Mouse (Mus musculus) frontal cortex, adult 2 months (tissue): Measurements from ENCODE around the gene Ppt2. TPM values are rescaled to one million over a fixed set of nuclear protein-coding genes. Genes with fewer than 3 reads are reported as not detected.

Experiments
- DNase-seq, 2 experiments: peaks; one replicate each; pipeline ENCODE4 v3.0.0; 2022; ENCODE audit warnings: low spot score in 1 of 2; ENCODE audit errors: extremely low spot score in 1 of 2
- polyA plus RNA-seq: library from polyadenylated mRNA; depleted of rRNA; stranded (reverse); fragments of >200 nt; gene quantifications from 2 replicates; pipeline ENCODE4 v1.2.3, GENCODE M21; 2012

The Ppt2 gene
- polyA plus RNA-seq, 1 experiment = 43.0 TPM

DNA sequence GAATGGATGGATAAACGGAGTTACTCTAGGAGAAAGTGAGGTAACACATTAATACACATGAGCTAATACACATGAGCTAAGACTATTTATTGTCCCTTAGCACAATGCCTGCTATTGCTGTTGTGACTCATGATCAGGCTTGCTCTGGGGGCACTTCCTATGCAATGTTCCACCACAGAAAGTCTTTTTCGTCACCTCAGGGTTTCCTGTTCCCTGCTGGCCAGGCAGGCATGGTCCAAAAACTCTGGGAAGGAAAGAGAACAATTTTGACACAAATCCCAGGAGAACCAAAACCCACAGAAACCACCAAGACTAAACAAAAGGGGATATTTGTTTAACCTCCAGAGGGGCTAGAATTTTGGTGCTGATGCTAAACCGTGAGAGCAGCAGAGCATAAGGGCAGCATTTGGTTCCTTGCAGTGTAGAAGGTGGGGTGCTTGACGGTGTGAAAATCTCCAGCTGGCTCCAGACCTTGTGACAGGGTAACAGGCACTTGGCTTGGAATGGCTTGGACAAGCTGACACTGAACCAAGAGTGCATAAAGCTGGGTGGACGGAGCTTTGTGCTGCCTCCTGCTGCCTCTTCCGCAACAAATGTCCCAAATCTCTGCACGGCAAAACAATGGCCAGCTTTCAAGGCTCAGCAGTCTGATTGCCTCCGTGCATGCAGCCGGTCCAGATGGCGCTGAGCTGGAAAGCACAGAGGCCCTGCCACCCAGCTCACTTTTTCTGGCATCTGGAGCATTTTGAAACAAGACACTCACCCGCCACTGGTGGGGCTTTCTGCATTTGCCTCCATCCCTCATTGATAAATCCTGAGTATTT lies 12.7 kb upstream of the Ppt2 start:
- DNase-seq = no peak

DNA sequence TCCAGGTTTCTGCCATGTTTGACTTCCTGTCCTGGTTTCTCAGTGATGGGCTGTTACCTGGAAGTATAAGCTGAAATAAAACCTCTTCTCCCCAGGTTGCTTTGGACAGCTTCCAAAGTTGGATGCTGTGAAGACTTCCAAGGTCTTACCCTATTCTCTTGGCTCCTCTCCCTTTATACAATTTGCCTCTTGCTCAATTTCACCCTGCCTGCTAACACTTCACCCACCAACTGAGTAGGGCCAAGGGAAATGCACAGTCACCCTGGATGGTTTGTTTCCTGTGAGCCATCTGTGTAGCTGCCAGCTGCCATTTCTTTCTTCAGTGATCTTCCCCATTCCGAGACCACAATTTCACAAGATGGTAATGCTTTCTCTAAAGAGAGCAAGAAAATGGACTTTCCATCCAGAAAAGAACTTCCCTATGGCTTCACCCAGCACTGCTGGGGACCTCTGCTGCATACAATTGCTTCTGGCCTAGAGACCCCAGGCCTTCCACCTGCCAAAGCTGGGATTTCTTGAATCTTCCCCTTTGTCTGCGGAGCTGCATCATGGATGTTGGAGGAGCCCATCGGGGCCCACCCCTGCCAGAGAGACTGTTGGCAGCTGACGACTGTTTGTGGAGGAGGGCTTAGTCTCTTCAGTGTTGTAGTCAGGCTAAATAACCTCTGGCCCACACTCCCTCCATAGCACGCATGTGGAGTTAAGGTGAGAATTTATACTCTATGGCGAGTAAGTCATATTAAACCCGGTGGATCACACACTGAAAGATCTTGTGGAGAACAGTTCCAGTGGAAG lies 11.3 kb upstream of the Ppt2 start:
- no peak for DNase-seq

DNA sequence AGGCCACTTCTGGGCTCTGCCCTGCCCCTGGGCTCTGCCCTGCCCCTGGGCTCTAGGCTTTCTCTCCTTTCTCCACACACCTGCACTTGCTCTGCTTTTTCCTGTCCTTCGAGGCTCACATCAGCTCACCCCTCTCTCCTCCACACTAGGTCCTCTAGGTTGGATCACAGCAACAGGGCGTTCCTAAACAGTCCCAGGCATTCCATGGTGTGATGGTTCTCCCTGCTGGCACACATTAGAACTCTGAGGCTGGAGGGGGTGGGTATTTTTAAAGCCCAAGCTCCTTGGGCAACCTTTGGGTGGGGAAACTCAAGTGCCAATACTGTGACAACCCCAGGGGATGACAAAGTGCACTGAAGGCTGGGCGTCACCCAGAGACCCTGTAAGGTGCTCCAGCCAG lies 9.1 kb upstream of the Ppt2 start:
- no peak for DNase-seq

DNA sequence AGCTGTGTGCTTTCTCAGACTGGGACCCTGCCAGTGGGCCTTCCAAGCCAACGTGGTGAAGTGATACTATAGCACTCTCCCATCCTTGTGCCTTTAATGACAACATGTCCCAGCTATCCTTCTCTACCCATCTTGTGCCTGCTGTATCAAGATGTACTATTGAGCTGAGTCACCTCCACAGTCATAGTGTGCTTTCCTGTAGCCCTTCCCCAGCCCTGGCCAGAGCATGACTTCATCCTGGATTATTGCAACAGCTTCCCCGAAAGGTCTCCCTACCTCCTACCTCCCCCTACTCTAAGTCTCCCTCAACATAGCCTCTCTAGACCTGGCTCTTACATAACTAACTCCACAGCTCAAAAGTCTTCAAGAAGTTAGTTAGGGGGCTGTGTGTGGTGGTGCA lies 7.4 kb upstream of the Ppt2 start:
- no peak for DNase-seq

DNA sequence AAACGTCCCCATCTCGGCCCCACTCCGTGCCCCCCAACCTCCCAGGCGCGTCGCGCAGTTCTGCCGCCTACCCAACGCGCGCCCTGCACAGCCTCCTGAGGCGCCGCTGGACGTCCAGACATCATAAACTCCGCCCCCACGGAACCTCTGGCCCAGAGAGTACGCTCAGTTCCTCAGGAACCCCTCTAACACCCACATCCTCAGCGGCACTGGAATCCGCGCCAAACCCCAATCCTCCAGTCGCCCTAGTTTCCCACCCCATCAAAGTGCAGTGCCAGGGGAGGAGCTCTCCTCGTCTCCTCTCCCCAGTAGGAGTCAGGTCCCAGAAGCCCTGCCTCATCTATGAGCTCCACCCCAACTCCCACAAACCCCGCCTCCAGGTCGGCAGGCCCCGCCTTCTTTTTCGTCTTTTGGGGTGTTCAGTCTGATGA lies 4.0 kb upstream of the Ppt2 start:
- peak; percentile 85 to 90 for DNase-seq

DNA sequence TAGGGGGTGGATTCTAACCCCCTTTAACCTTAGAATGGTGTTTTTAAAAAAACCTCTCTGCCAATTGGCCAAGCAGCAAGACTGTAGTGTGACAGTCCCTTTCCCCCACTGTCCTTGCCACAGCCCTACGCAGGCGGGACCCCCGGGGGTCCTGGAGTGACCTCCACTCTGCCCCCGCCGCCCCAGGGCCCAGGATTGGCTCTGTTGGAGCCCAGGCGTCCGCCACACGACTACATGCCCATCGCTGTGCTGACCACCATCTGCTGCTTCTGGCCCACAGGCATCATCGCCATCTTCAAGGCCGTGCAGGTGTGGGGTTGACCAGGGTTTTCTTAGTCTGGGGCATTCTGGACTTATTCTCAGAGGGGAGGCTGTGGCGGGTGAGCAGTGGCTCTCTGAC lies 3.3 kb upstream of the Ppt2 start:
- no peak for DNase-seq

DNA sequence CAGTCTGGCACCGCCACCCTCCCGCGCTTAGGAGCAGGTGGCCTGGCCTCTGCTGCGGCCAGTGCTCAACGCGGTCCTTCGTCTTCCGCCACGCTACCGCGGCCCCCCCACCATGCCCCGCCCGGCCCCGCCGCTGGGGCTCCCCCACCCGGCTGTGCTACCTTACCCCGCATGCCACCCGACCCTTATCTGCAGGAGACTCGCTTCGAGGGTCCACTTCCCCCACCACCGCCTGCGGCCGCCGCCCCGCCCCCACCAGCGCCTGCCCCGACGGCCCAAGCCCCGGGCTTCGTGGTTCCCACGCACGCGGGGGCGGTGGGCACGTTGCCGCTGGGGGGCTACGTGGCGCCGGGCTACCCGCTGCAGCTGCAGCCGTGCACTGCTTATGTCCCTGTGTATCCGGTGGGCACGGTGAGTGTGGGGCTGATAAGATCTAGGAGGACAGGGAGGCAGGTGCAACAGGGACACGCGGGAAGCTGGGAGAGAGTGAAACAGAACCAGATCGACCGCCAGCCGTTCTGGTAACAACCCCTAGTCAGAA lies 2.5 kb upstream of the Ppt2 start:
- no peak for DNase-seq

DNA sequence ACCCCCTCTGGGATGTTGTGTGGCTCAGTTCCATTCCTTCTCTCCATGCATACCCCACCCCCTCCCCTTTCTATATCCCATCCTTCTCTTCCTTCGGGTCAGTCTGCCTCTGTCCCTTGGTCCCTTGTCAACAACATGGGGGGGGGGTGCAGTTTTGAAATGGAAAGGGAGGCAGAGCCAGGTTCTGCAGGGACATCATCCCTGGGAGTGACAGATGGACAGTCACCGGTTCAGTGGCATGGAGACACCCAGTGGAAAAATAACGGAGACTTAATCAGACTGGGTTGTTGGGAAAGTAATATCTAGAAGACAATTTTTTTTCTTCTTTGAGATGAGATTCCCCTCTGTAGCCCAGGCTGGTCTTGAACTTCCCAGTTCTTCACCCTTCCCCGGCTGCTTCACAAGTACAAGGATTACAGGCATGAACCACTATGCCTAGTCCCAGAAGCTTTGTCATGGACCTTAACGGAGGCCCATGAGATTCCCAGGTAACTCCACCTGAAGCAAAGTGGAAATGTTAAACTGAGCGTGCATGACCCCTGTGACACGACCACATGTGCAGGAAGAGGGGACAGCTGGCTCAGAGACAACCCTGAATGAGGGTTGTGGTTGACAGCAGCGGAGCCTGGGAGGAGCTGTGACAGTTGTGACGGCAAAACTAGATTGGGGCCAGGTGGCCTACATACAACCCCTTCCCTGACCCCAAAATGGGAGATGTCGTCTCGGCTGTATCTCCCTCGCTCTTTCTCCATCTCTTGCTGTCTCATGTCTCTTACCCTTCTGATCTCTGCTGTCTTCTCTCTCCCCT lies 1.7 kb upstream of the Ppt2 start:
- DNase-seq = no peak

DNA sequence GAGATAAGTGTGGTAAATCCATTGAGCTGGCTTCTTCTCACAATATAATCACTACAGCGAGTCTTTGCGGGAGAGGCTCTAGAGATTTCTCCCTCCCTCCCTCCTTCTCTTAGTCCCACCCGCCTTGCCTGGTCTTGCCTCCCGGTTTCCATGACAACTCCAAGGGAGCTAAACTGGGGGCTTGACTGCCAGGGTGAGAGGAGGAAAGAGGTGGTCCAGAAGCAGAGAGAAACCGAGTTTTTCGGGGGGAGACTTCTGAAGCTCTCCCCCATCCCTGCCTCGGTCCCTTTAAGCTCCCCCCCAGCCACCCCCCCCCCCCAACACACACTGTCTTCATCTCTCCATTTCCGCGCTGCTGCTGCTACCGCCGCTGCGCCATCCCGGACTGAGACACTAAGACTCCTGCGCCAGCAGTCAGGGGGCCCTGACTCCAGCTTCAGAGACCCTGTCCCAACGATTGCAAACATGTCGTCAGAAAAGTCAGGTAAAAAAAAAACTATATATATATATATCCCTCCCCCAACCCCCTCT lies 976 bp upstream of the Ppt2 start, which contains the start of gene Prrt1:
Gene Prrt1, plus strand, starts transcription at position 313 of the 531 bp plus-strand sequence.
- DNase-seq = peak; percentile 66 to 77

DNA sequence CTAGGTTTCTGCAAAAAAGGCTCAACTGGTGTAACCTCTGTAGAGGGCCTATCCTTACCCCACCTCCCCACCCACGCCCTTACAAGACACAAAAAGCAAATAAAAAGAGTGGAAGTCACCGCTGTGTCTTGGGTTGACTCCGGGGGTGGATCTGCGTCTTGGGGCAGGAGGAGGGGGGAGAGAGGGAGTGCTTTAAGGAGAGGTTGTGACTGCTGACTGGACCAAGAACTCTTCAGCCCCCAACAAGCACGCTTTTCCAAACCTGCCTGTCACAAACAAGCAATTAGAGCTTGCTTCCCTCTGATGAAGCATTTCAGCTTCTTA lies 296 bp upstream of the Ppt2 start:
- DNase-seq = no peak

DNA sequence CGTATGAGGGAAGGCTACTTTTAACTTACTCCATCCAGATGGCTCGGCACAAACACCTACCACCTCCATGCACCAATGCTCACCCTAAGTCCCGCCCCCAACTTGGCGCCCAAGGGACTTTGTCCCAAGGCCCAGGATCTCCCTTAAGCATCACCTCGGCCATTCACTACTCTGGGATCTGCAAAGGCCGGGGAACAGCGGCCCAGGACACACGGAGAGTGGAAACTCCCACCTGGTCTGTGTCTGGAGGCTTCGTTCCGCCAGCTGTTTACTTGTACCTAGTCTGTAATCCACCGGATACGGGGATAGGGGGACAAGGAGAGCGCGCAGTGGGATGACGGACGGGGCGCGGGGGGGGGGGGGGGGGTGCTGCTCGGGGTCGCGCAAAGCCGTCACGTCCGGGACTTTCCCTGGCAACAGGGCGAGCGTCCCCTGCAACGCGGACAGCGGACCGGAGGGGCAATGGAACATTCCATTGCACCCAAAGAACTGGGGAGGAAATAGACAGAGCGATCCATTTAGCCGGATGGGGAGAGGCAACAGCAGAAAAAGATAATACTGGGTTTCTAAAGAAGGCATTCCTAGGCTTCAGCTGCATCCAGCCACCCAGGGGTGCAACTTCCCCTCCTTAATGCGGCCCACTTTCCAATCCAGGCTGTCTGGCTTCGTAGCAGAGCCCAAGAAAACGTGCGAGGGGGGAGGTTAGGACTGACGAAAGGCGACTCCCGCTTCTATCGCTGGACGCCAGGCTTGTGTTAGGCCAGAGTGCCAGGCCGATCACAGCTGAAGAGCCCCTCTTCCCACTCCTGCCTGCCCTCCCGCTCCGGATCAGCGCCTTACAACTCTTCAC lies 992 bp downstream of the Ppt2 start:
- peak; percentile 82 to 93 for DNase-seq

DNA sequence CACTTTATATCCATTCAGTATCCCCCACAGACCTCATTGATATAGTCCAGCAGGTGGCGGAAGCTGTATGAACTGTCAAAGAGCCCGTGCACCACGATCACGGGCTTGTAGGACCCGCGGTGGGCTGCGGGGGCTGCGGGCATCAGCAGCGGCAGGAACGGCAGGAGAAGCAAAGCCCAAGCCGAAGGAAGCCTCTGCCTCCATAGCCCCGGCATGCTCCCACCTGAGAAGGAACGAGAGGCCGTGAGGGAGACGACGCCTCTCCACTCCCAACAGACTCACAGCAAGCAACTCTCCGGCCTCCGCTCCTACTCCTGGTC lies 1.6 kb downstream of the Ppt2 start:
- no peak for DNase-seq

DNA sequence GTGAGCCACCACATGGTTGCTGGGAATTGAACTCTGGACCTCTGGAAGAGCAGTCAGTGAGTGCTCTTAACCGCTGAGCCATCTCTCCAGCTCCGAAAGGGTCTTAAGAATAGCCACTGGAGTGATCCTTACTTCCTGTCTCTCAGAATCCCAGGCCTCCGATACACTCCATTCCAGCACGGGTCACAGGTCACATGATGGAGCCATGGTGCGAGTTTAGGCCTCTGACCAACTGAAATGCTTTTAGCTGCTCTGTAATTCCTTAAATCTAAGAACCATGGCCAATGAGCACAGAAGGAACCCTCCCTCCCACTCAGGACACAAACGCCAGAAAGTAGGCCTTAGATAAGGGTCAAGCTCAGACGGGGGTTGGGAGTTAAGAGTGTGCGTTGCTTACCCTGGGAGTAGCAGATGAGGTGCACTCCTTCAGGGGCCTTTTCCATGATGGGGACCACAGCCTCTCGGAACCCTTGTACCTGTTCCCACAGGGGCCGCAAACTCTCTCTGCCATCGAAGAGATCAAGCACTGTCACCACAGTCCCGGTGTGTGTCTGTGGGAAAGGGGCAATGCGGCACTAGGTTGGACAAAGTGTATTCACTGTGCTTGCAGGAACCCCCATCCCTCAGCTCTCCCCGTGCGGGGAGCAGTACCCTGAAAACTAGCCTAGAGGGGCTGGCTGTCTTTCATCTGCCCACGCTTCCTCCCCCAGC lies 2.1 kb downstream of the Ppt2 start:
- DNase-seq = no peak

DNA sequence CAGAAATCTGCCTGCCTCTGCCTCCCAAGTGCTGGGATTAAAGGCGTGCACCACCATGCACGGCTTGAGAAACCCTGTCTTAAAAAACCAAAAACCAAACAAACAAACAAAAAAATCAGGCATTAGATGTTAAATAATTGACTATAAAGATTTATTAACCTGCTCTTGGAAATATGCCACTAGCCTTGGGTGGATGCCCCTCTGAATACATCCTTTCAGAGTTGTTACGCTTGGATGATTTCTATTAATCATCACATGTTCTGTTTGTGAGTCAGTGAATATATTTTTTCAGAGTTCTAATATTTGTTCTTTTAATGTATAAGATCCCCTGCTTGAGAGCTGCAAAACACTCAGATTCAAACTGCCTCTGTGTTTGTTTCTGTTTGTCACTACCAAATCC lies 3.3 kb downstream of the Ppt2 start:
- no peak for DNase-seq

DNA sequence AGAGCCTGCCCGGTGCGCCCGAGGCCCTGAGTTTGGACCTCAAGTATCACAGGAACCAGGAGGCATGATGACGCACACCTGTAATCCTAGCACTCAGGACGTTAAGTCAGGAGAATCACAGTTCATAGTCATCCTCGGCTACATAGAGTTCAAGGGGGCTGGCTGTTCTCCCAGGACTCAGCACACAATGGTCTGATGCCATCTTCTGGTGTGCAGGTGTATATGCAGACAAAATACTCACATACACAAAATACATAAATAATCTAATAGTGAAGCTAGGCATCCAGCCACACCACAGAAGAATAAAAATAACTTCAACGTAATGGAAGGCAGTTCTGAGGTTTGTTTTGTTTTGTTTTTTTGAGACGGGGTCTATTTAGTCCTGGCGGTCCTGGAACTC lies 5.1 kb downstream of the Ppt2 start:
- no peak for DNase-seq

DNA sequence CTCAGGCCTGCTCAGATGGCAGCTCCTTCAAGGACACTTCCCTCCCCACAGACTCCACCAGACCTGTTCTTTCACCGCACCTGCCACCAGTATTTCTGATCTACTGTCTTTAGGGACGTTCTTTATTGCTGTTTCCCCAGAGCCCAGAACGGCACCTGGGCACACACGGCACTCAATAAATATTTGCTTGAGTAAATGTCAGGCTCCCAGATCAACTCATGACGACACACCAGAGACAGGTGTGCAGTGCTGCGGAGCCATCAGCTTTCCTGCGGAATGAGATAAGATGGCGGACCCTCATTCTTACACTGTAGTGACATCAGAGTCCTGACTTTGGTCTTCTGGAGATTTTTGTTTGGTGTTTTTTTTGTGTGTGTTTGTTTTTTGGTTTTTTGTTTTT lies 7.3 kb downstream of the Ppt2 start:
- DNase-seq = no peak

DNA sequence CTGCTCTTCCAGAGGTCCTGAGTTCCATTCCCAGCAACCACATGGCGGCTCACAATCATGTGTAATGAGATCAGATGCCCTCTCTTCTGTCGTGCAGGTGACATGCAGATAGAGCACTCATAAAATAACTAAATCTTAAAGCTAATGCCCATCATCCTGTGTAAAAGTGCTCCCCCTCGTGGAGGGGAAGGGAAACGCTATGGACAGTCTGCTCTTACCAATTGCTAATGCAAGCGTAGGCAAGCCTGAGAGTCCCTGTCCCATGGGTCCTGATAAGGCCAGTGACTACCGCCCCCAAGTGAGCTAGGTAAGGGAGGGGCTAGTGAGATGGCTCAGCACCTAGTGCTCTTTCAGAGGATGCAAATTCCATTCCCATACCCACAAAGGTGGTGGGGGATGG lies 9.3 kb downstream of the Ppt2 start:
- DNase-seq = peak in 1 of 2 experiments; percentile 83

DNA sequence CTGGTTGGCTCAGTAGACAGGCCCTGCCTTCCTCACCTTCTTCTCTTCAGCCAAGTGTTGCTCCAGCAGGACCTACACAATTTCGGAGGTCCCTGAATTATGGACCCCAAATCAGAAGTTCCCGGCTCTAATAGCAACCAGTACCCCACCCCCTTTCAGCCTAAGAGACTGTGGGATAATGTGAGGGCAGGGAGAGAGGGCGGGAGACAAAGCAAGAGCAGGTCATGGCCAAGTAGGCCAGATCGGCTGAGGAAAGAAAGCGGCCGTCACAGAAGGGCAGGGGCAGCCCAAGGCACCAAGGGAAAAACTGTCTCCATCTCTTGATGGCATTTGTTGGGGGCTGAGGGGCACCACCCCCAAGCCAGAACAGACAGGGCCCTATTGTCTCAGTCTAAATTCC lies 12.4 kb downstream of the Ppt2 start, which contains the start of gene Egfl8:
Gene Egfl8, minus strand, starts transcription at position 101 of the 400 bp plus-strand sequence.
- DNase-seq = no peak

DNA sequence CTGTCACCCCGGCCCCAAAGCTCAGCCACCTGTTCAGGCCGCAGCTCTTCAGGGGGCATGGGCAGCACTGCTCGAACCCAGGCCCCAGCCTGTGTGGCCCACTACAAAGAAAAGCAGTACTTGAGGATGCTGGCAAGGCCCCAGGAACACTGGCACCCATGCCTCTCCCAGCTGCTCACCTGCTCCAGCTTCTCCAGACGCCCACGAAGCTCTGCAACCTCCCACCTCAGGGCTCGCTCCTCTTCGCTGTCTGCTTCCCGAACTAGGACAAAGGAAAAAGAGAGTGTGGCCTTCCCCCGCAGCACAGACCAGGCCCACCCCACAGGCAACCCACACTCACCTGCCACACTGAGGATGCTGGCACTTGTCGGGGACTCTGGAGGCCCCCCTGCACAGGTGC lies 14.5 kb downstream of the Ppt2 start:
- DNase-seq = no peak
